Mouse (Mus musculus) E14TG2a.4 (cell line): Measurements from ENCODE around the gene 9430038I01Rik.
"Not testable (repeated sequence)": the region's sequence is repeated elsewhere in the genome, so short reads cannot be mapped to it uniquely, and the experiment has no call there.

ENCODE experiments used
- H3K27me3 ChIP-seq: 2 replicates; pipeline ENCODE4 v1.6.1; 2014; ENCODE audit warnings: low read length, control low read depth; ENCODE audit not compliant: insufficient read depth
- H3K36me3 ChIP-seq: 2 replicates; pipeline ENCODE4 v1.6.1; 2014; ENCODE audit warnings: low read length, control low read depth; ENCODE audit not compliant: insufficient read depth
- H3K4me1 ChIP-seq: replicated peaks from 2 replicates; pipeline ENCODE4 v1.6.1; 2014; ENCODE audit warnings: low read depth, low read length, control low read depth
- H3K4me3 ChIP-seq: replicated peaks from 2 replicates; pipeline ENCODE4 v1.5.1; 2014; ENCODE audit warnings: mild to moderate bottlenecking, low read length
- H3K9me3 ChIP-seq: 2 replicates; pipeline ENCODE4 v1.6.1; 2014; ENCODE audit warnings: low read length, control low read depth
- CTCF ChIP-seq: conservative IDR thresholded peaks from 2 replicates; pipeline ENCODE4 v1.5.1; 2014; ENCODE audit warnings: low read length
- NANOG ChIP-seq: IDR thresholded peaks from 2 replicates; pipeline ENCODE4 v1.6.1; 2014; ENCODE audit warnings: borderline replicate concordance, low read length, mixed read lengths
- POU5F1 ChIP-seq: IDR thresholded peaks from 2 replicates; pipeline ENCODE4 v1.6.1; 2014; ENCODE audit warnings: low read length, borderline replicate concordance

9430038I01Rik gene

GRCm38 (mm10) chr7:137410337-137411197 is at the start of gene 9430038I01Rik:
Gene 9430038I01Rik, minus strand, starts transcription at chr7:137410762.
- peak within 1 kb of the TSS; percentile 93 for H3K4me3 ChIP-seq
- no peak for TF ChIP-seq NANOG
- TF ChIP-seq CTCF: no peak
- no peak for TF ChIP-seq POU5F1
- peaks cover 19% of the 10 kb centered on the region for H3K9me3 ChIP-seq
- H3K27me3 ChIP-seq: no peaks in the 10 kb centered on the region
- H3K36me3 ChIP-seq: peaks cover 8% of the 10 kb centered on the region
- H3K4me1 ChIP-seq: peaks cover 39% of the 10 kb centered on the region

GRCm38 (mm10) chr7:137445321-137445720 is 34.8 kb upstream of the 9430038I01Rik start:
- Histone ChIP-seq H3K36me3 (peaks cover 89% of the 10 kb centered on the region), H3K27me3 (no peaks in the 10 kb centered on the region), H3K4me1 (peaks cover 72% of the 10 kb centered on the region), H3K4me3 (no peak overlapping the region), H3K9me3 (0 out of 2 replicates have a peak, but pooled peaks cover 3% of the 10 kb centered on the region)
- TF ChIP-seq POU5F1 (no peak), NANOG (no peak), CTCF (no peak)

GRCm38 (mm10) chr7:137442951-137443350 is 32.4 kb upstream of the 9430038I01Rik start:
- H3K9me3 ChIP-seq: 0 out of 2 replicates have a peak, but pooled peaks cover 3% of the 10 kb centered on the region
- TF ChIP-seq POU5F1 (no peak), NANOG (no peak), CTCF (no peak)
- peaks cover 69% of the 10 kb centered on the region for H3K4me1 ChIP-seq
- H3K4me3 ChIP-seq: no peak overlapping the region
- no peaks in the 10 kb centered on the region for H3K27me3 ChIP-seq
- H3K36me3 ChIP-seq: peaks cover 71% of the 10 kb centered on the region

- H3K27me3 ChIP-seq, H3K9me3 ChIP-seq: not testable (repeated sequence)
- Histone ChIP-seq H3K4me1 (peaks cover 73% of the 10 kb centered on the region), H3K4me3 (peak overlapping the region; percentile 96), H3K36me3 (peaks cover 32% of the 10 kb centered on the region)
Measured at GRCm38 (mm10) chr7:137438962-137439361, 28.4 kb upstream of the 9430038I01Rik start.

- Histone ChIP-seq H3K9me3 (no peaks in the 10 kb centered on the region), H3K4me1 (peaks cover 67% of the 10 kb centered on the region), H3K36me3 (peaks cover 26% of the 10 kb centered on the region), H3K27me3 (no peaks in the 10 kb centered on the region), H3K4me3 (peak overlapping the region; percentile 96)
- TF ChIP-seq CTCF: no peak
- TF ChIP-seq NANOG: no peak
- TF ChIP-seq POU5F1: no peak
Measured at GRCm38 (mm10) chr7:137438179-137438550, 27.6 kb upstream of the 9430038I01Rik start.

GRCm38 (mm10) chr7:137437440-137438178 is 27.0 kb upstream of the 9430038I01Rik start, which contains the start of gene Glrx3:
Gene Glrx3, plus strand, starts transcription at chr7:137437614.
- H3K36me3 ChIP-seq: peaks cover 21% of the 10 kb centered on the region
- H3K27me3 ChIP-seq: no peaks in the 10 kb centered on the region
- H3K4me1 ChIP-seq: peaks cover 67% of the 10 kb centered on the region
- TF ChIP-seq CTCF (no peak), NANOG (no peak), POU5F1 (no peak)
- H3K9me3 ChIP-seq: no peaks in the 10 kb centered on the region
- H3K4me3 ChIP-seq: peak within 1 kb of the TSS; percentile 96

GRCm38 (mm10) chr7:137436901-137437300 is 26.3 kb upstream of the 9430038I01Rik start:
- TF ChIP-seq POU5F1: no peak
- TF ChIP-seq CTCF: no peak
- TF ChIP-seq NANOG: no peak
- Histone ChIP-seq H3K4me1 (peaks cover 67% of the 10 kb centered on the region), H3K9me3 (no peaks in the 10 kb centered on the region)

GRCm38 (mm10) chr7:137431769-137432603 is 21.4 kb upstream of the 9430038I01Rik start:
- H3K4me1 ChIP-seq: peaks cover 80% of the 10 kb centered on the region
- no peaks in the 10 kb centered on the region for H3K36me3 ChIP-seq
- TF ChIP-seq NANOG (no peak), POU5F1 (no peak), CTCF (no peak)
- no peak overlapping the region for H3K4me3 ChIP-seq
- no peaks in the 10 kb centered on the region for H3K9me3 ChIP-seq
- H3K27me3 ChIP-seq: no peaks in the 10 kb centered on the region

More at GRCm38 (mm10) chr7:137436901-137437300, 26.3 kb upstream of the 9430038I01Rik start:
- Histone ChIP-seq H3K36me3 (peaks cover 15% of the 10 kb centered on the region), H3K27me3 (no peaks in the 10 kb centered on the region), H3K4me3 (peak overlapping the region; percentile 96)
